Comparison of ENCODE assay signal across 8 mouse cellular contexts in the genomic region with DNA sequence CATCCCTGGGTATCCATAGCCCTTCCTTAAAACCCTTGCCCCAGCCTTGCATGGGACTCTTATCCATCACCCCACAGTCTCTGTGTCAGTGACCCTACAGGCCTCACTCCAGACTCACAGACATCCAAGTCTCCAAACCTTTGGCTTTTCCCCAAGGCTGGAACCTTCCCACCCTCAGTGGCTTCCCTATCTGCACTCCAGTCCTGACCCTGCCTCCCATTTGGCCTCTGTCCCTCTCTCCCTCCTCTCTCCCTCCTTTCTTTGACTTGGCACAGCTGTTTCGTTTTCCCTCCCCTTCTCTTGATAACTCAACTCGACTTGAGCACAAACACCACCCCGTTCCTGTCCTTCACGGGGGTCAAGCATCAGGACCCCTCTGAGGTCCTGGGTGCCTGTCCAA. TPM values are rescaled to one million over a fixed set of nuclear protein-coding genes. Genes with fewer than 3 reads are reported as not detected.
DNase-seq lines count a peak whose midpoint lies in the region; ATAC-seq and TF ChIP-seq lines count a peak whose summit lies in the region.
"Had no signal": no experiment of that assay in that cellular context is flagged by ENCODE, and none has a peak within 500 bp of the region (broad histone marks: within the 10 kb centered on the region; RNA-seq: fewer than 3 reads in every experiment).

No protein-coding gene starts in this region.

- TF ChIP-seq EP300 in lung, postnatal 0 days (IDR thresholded peaks at IDR 0.05), result no peak

- no peak overlapping the region for H3K9ac ChIP-seq in kidney, embryonic 15.5 days
- H3K9ac ChIP-seq in lung, postnatal 0 days (replicated peaks; ENCODE audit: low read depth), result no peak overlapping the region
- H3K9ac ChIP-seq in hindbrain, embryonic 12.5 days, result no peak overlapping the region
- H3K9ac ChIP-seq: forebrain, embryonic 15.5 days had no signal

- H3K27me3 ChIP-seq in kidney, embryonic 15.5 days, result no peaks in the 10 kb centered on the region
- no peaks in the 10 kb centered on the region for H3K27me3 ChIP-seq in lung, postnatal 0 days (replicated peaks; ENCODE audit: insufficient read depth, low read length)
- no peaks in the 10 kb centered on the region for H3K27me3 ChIP-seq in forebrain, embryonic 10.5 days (ENCODE audit: poor library complexity, severe bottlenecking)
- H3K27me3 ChIP-seq in hindbrain, embryonic 12.5 days, result peaks cover 5% of the 10 kb centered on the region; the same call in 1 of the 2 replicates
- H3K27me3 ChIP-seq: forebrain, embryonic 15.5 days had no signal

- H3K4me2 ChIP-seq in kidney, embryonic 15.5 days, result no peak overlapping the region
- no peak overlapping the region for H3K4me2 ChIP-seq in lung, postnatal 0 days (replicated peaks; ENCODE audit: low read depth, low read length)
- no peak overlapping the region for H3K4me2 ChIP-seq in hindbrain, embryonic 12.5 days (replicated peaks)
- H3K4me2 ChIP-seq: forebrain, embryonic 15.5 days had no signal

- 38% methylated on average over 4 of the region's 4 CpGs for WGBS in kidney, embryonic 15.5 days
- WGBS in lung, postnatal 0 days, result 24% methylated on average over 4 of the region's 4 CpGs
- 75% methylated on average over 4 of the region's 4 CpGs for WGBS in forebrain, embryonic 10.5 days
- 83% methylated on average over 4 of the region's 4 CpGs for WGBS in hindbrain, embryonic 12.5 days

- no peak for TF ChIP-seq CTCF in lung, postnatal 0 days (IDR thresholded peaks at IDR 0.05)

- intact Hi-C loops in heart, postnatal 25 days (cut with DNase I), result no loop called here

- ATAC-seq in kidney, embryonic 15.5 days (replicated peaks; ENCODE audit: low FRiP score), result no peak
- peak; percentile 27; the same call in 1 of the 2 replicates for ATAC-seq in lung, postnatal 0 days
- ATAC-seq in hindbrain, embryonic 12.5 days (ENCODE audit: low FRiP score), result no peak
- ATAC-seq: forebrain, embryonic 15.5 days had no signal

- H3K4me3 ChIP-seq in kidney, embryonic 15.5 days (replicated peaks), result no peak overlapping the region
- H3K4me3 ChIP-seq in lung, postnatal 0 days (ENCODE audit: low read depth, low read length), result no peak overlapping the region
- no peak overlapping the region for H3K4me3 ChIP-seq in forebrain, embryonic 10.5 days
- no peak overlapping the region for H3K4me3 ChIP-seq in hindbrain, embryonic 12.5 days
- H3K4me3 ChIP-seq: forebrain, embryonic 15.5 days had no signal

- DNase-seq in kidney, adult 18-20 months, result peak; percentile 35
- peak; percentile 46 to 63 for DNase-seq in gastrocnemius, adult 8-10 months (ENCODE audit: low spot score in 2 of 2)
- DNase-seq in heart, postnatal 25 days (ENCODE audit: low spot score), result peak; percentile 78
- peak; percentile 40 for DNase-seq in lung, postnatal 0 days (ENCODE audit: low spot score)
- no peak for DNase-seq in forebrain, embryonic 10.5 days (ENCODE audit: extremely low spot score, low spot score)

- H3K36me3 ChIP-seq in kidney, embryonic 15.5 days, result no peaks in the 10 kb centered on the region
- H3K36me3 ChIP-seq in lung, postnatal 0 days (ENCODE audit: insufficient read depth, low read length), result no peaks in the 10 kb centered on the region
- no peaks in the 10 kb centered on the region for H3K36me3 ChIP-seq in forebrain, embryonic 10.5 days (replicated peaks)
- no peaks in the 10 kb centered on the region for H3K36me3 ChIP-seq in hindbrain, embryonic 12.5 days
- H3K36me3 ChIP-seq: forebrain, embryonic 15.5 days had no signal

- H3K9me3 ChIP-seq in kidney, embryonic 15.5 days (replicated peaks), result no peaks in the 10 kb centered on the region
- H3K9me3 ChIP-seq in lung, postnatal 0 days (ENCODE audit: low read length), result no peaks in the 10 kb centered on the region
- H3K9me3 ChIP-seq in forebrain, embryonic 10.5 days, result no peaks in the 10 kb centered on the region; the same call in 1 of the 2 replicates
- no peaks in the 10 kb centered on the region for H3K9me3 ChIP-seq in hindbrain, embryonic 12.5 days (replicated peaks)
- H3K9me3 ChIP-seq: forebrain, embryonic 15.5 days had no signal

- no peak overlapping the region for H3K27ac ChIP-seq in kidney, embryonic 15.5 days
- no peak overlapping the region for H3K27ac ChIP-seq in lung, postnatal 0 days (ENCODE audit: low read length)
- H3K27ac ChIP-seq in forebrain, embryonic 10.5 days, result no peak overlapping the region
- no peak overlapping the region for H3K27ac ChIP-seq in hindbrain, embryonic 12.5 days
- H3K27ac ChIP-seq: forebrain, embryonic 15.5 days had no signal

- 0 out of 2 replicates have a peak, but pooled peaks cover 1% of the 10 kb centered on the region for H3K4me1 ChIP-seq in kidney, embryonic 15.5 days
- H3K4me1 ChIP-seq in lung, postnatal 0 days (ENCODE audit: insufficient read depth, low read depth, low read length), result 0 out of 2 replicates have a peak, but pooled peaks cover 4% of the 10 kb centered on the region
- H3K4me1 ChIP-seq in forebrain, embryonic 10.5 days, result 0 out of 2 replicates have a peak, but pooled peaks cover 4% of the 10 kb centered on the region
- no peaks in the 10 kb centered on the region for H3K4me1 ChIP-seq in hindbrain, embryonic 12.5 days
- H3K4me1 ChIP-seq: forebrain, embryonic 15.5 days had no signal

RNA-seq across cellular contexts. Expression of a gene that starts 20.1 kb away (rescaled TPM):
- polyA plus RNA-seq in kidney, embryonic 15.5 days (2015; fragmentation: Nextera tagmentation; extraction: Ambion mirVana), result 0.35 and 0.75 TPM in 2 replicates
- 10 to 100 TPM; 18.1 to 27.4 (median 23.3) TPM for total RNA-seq in gastrocnemius, adult 8-10 months (2022)
- total RNA-seq in heart, postnatal 25 days (2021), result 10 to 100 TPM; 32.1 to 42.1 TPM
- polyA plus RNA-seq in lung, postnatal 0 days (2015; fragmentation: Nextera tagmentation; extraction: Ambion mirVana), result 0.85 and 0.99 TPM in 2 replicates
- polyA plus RNA-seq in forebrain, embryonic 10.5 days (2016; fragmentation: Nextera tagmentation; extraction: Ambion mirVana), result not detected in 2 replicates
- polyA plus RNA-seq in hindbrain, embryonic 12.5 days (2016; fragmentation: Nextera tagmentation; extraction: Ambion mirVana), result 0.04 and 0.05 TPM in 2 replicates

RNA-seq across cellular contexts. Expression of a gene that starts 43.5 kb away (rescaled TPM):
- polyA plus RNA-seq in kidney, embryonic 15.5 days (2015; fragmentation: Nextera tagmentation; extraction: Ambion mirVana), result 86.2 and 98.2 TPM in 2 replicates
- 1 to 10 TPM; 5.4 to 7.6 (median 6.3) TPM for total RNA-seq in gastrocnemius, adult 8-10 months (2022)
- total RNA-seq in heart, postnatal 25 days (2021), result 10 to 100 TPM; 15.6 to 17.8 TPM
- 42.5 and 47.3 TPM in 2 replicates for polyA plus RNA-seq in lung, postnatal 0 days (2015; fragmentation: Nextera tagmentation; extraction: Ambion mirVana)
- 105 and 106 TPM in 2 replicates for polyA plus RNA-seq in forebrain, embryonic 10.5 days (2016; fragmentation: Nextera tagmentation; extraction: Ambion mirVana)
- 114 and 119 TPM in 2 replicates for polyA plus RNA-seq in hindbrain, embryonic 12.5 days (2016; fragmentation: Nextera tagmentation; extraction: Ambion mirVana)

RNA-seq across cellular contexts. Expression of a gene that starts 45.9 kb away (rescaled TPM):
- polyA plus RNA-seq in kidney, embryonic 15.5 days (2015; fragmentation: Nextera tagmentation; extraction: Ambion mirVana), result 17.2 and 18.4 TPM in 2 replicates
- total RNA-seq in gastrocnemius, adult 8-10 months (2022), result 1 to 10 TPM; 5.3 to 9.4 (median 8.9) TPM
- 1 to 10 TPM; 6.2 to 6.6 TPM for total RNA-seq in heart, postnatal 25 days (2021)
- polyA plus RNA-seq in lung, postnatal 0 days (2015; fragmentation: Nextera tagmentation; extraction: Ambion mirVana), result 12.2 and 14.5 TPM in 2 replicates
- polyA plus RNA-seq in forebrain, embryonic 10.5 days (2016; fragmentation: Nextera tagmentation; extraction: Ambion mirVana), result 14.8 and 15.5 TPM in 2 replicates
- polyA plus RNA-seq in hindbrain, embryonic 12.5 days (2016; fragmentation: Nextera tagmentation; extraction: Ambion mirVana), result 15.7 and 16.2 TPM in 2 replicates

RNA-seq across cellular contexts. Expression of a gene that starts 53.2 kb away (rescaled TPM):
- 0.73 and 2.0 TPM in 2 replicates for polyA plus RNA-seq in kidney, embryonic 15.5 days (2015; fragmentation: Nextera tagmentation; extraction: Ambion mirVana)
- 10 to 100 TPM in 1 of 4 experiments, 1 to 10 TPM in 3; 1.3 to 10.9 (median 4.9) TPM for total RNA-seq in gastrocnemius, adult 8-10 months (2022)
- 10 to 100 TPM; 15.0 to 23.3 TPM for total RNA-seq in heart, postnatal 25 days (2021)
- polyA plus RNA-seq in lung, postnatal 0 days (2015; fragmentation: Nextera tagmentation; extraction: Ambion mirVana), result 5.1 and 6.5 TPM in 2 replicates
- not detected in 2 replicates for polyA plus RNA-seq in forebrain, embryonic 10.5 days (2016; fragmentation: Nextera tagmentation; extraction: Ambion mirVana)
- polyA plus RNA-seq in hindbrain, embryonic 12.5 days (2016; fragmentation: Nextera tagmentation; extraction: Ambion mirVana), result not detected in 2 replicates
- polyA plus RNA-seq: forebrain, embryonic 15.5 days had no signal
